Mouse (Mus musculus): Measurements from ENCODE around the gene F5.

The F5 gene

GRCm38 (mm10) chr1:164241494-164241893 lies 89.9 kb downstream of the F5 start:
- no peak for DNase-seq

- no peak for DNase-seq
Observed at GRCm38 (mm10) chr1:164242809-164243208, 91.2 kb downstream of the F5 start.

GRCm38 (mm10) chr1:164247442-164247841 lies 95.8 kb downstream of the F5 start:
- no peak for DNase-seq

- DNase-seq: no peak
Observed at GRCm38 (mm10) chr1:164247971-164248370, 96.3 kb downstream of the F5 start.

- peak; percentile 99 for DNase-seq
Observed at GRCm38 (mm10) chr1:164248465-164249331, 97.1 kb downstream of the F5 start, which contains the start of gene Slc19a2. Gene Slc19a2, plus strand, starts transcription at chr1:164249046.

GRCm38 (mm10) chr1:164249332-164249711 lies 97.7 kb downstream of the F5 start:
- no peak for DNase-seq

- no peak for DNase-seq
Observed at GRCm38 (mm10) chr1:164250391-164251150, 98.9 kb downstream of the F5 start.

- DNase-seq: no peak
Observed at GRCm38 (mm10) chr1:164251438-164251837, 99.8 kb downstream of the F5 start.

GRCm38 (mm10) chr1:164252551-164252950 lies 100.9 kb downstream of the F5 start:
- no peak for DNase-seq

- DNase-seq: no peak
Observed at GRCm38 (mm10) chr1:164254836-164255235, 103.2 kb downstream of the F5 start.

- DNase-seq: no peak
Observed at GRCm38 (mm10) chr1:164260171-164261028, 108.8 kb downstream of the F5 start.

GRCm38 (mm10) chr1:164261553-164261952 lies 109.9 kb downstream of the F5 start:
- DNase-seq: no peak
